Mouse (Mus musculus): ENCODE data around the gene Anks1b.

Gene Anks1b

GRCm38 (mm10) chr10:90400382-90400781, 527.1 kb downstream of the Anks1b start:
- no peak for DNase-seq

GRCm38 (mm10) chr10:90408484-90408883, 535.2 kb downstream of the Anks1b start:
- DNase-seq, result no peak

GRCm38 (mm10) chr10:90431527-90431926, 558.2 kb downstream of the Anks1b start:
- no peak for DNase-seq

GRCm38 (mm10) chr10:90431974-90432373, 558.7 kb downstream of the Anks1b start:
- no peak for DNase-seq

GRCm38 (mm10) chr10:90432479-90432878, 559.2 kb downstream of the Anks1b start:
- no peak for DNase-seq

GRCm38 (mm10) chr10:90441036-90441435, 567.7 kb downstream of the Anks1b start:
- DNase-seq, result no peak

- DNase-seq, result no peak
Observed at GRCm38 (mm10) chr10:90441656-90442055, 568.3 kb downstream of the Anks1b start.

GRCm38 (mm10) chr10:90464906-90465305, 591.6 kb downstream of the Anks1b start:
- DNase-seq, result no peak

GRCm38 (mm10) chr10:90465426-90465825, 592.1 kb downstream of the Anks1b start:
- DNase-seq, result no peak

GRCm38 (mm10) chr10:90467546-90467945, 594.2 kb downstream of the Anks1b start:
- DNase-seq, result no peak

GRCm38 (mm10) chr10:90493436-90493835, 620.1 kb downstream of the Anks1b start:
- no peak for DNase-seq

- DNase-seq, result no peak
Observed at GRCm38 (mm10) chr10:90493996-90494642, 620.8 kb downstream of the Anks1b start.

GRCm38 (mm10) chr10:90494981-90495516, 621.7 kb downstream of the Anks1b start:
- no peak for DNase-seq

- no peak for DNase-seq
Observed at GRCm38 (mm10) chr10:90507561-90507960, 634.3 kb downstream of the Anks1b start.

- no peak for DNase-seq
Observed at GRCm38 (mm10) chr10:90512801-90513200, 639.5 kb downstream of the Anks1b start.

- DNase-seq, result no peak
Observed at GRCm38 (mm10) chr10:90531813-90532212, 658.5 kb downstream of the Anks1b start.

- no peak for DNase-seq
Observed at GRCm38 (mm10) chr10:90535370-90535769, 662.1 kb downstream of the Anks1b start.

- DNase-seq, result no peak
Observed at GRCm38 (mm10) chr10:90546635-90547034, 673.3 kb downstream of the Anks1b start.

GRCm38 (mm10) chr10:90562906-90563305, 689.6 kb downstream of the Anks1b start:
- no peak for DNase-seq

- no peak for DNase-seq
Observed at GRCm38 (mm10) chr10:90576191-90577098, 703.1 kb downstream of the Anks1b start.

GRCm38 (mm10) chr10:90577099-90577461, 703.8 kb downstream of the Anks1b start:
- DNase-seq, result no peak

- no peak for DNase-seq
Observed at GRCm38 (mm10) chr10:90577777-90578176, 704.5 kb downstream of the Anks1b start.

- no peak for DNase-seq
Observed at GRCm38 (mm10) chr10:90579970-90580369, 706.7 kb downstream of the Anks1b start.

GRCm38 (mm10) chr10:90584052-90584451, 710.7 kb downstream of the Anks1b start:
- DNase-seq, result no peak
